Mouse (Mus musculus) erythroblast, embryonic 14.5 days (primary cell): ENCODE results near the gene C7.

Experiments used
- GATA1 ChIP-seq: IDR thresholded peaks from 2 replicates; pipeline ENCODE4 v1.6.1; 2012; ENCODE audit warnings: low read length, inconsistent platforms, mixed read lengths
- TAL1 ChIP-seq: IDR thresholded peaks from 3 replicates; pipeline ENCODE4 v1.6.1; 2012; ENCODE audit warnings: low read length, inconsistent platforms, mixed read lengths

- TF ChIP-seq TAL1, result no peak
- no peak for TF ChIP-seq GATA1
Measured at GRCm38 (mm10) chr15:5063635-5064034, at the start of gene C7.
